Mouse (Mus musculus) embryonic fibroblast, embryonic 13.5 days (primary cell): ENCODE results near the gene Ptprt.

Experiments
- CTCF ChIP-seq: IDR thresholded peaks from 2 replicates; pipeline ENCODE4 v1.5.1; 2011; ENCODE audit warnings: mild to moderate bottlenecking, control low read depth, low read length, moderate library complexity, borderline replicate concordance; ENCODE audit not compliant: insufficient read depth
- POLR2A ChIP-seq: IDR thresholded peaks from 2 replicates; pipeline ENCODE4 v1.6.1; 2011; ENCODE audit warnings: low read depth, mild to moderate bottlenecking, control low read depth, low read length, moderate library complexity

GRCm38 (mm10) chr2:162613480-162613879, 47.5 kb downstream of the Ptprt start:
- TF ChIP-seq CTCF (no peak), POLR2A (no peak)
